Mouse (Mus musculus): ENCODE results near the gene Gm42878. TPM values are rescaled to one million over a fixed set of nuclear protein-coding genes. Genes with fewer than 3 reads are reported as not detected.

Gm42878 gene
- polyA plus RNA-seq, 1 experiment: 0.13 TPM

- no peak for TF ChIP-seq CTCF (conservative IDR thresholded peaks at IDR 0.05; ENCODE audit: insufficient read depth, insufficient read length, low read depth, low read length)
- no peak for TF ChIP-seq POLR2A (IDR thresholded peaks at IDR 0.05; ENCODE audit: low read depth, low read length)
- no peaks in the 10 kb centered on the region for H3K27me3 ChIP-seq (replicated peaks; ENCODE audit: control insufficient read depth, insufficient read depth, low read length)
- WGBS: 93% methylated on average over 5 of the region's 5 CpGs
These were observed 5.2 kb downstream of the Gm42878 start for GRCm38 (mm10) chr5:121540066-121540465.

GRCm38 (mm10) chr5:121537588-121537987 lies 7.7 kb downstream of the Gm42878 start:
- TF ChIP-seq CTCF (conservative IDR thresholded peaks at IDR 0.05; ENCODE audit: insufficient read depth, insufficient read length, low read depth, low read length): no peak
- DNase-seq: no peak
- Histone ChIP-seq H3K4me3 (ENCODE audit: insufficient read depth, low read depth, low read length) (no peak overlapping the region), H3K27ac (ENCODE audit: insufficient read depth, low read depth, low read length) (no peak overlapping the region), H3K4me1 (ENCODE audit: control insufficient read depth, insufficient read depth, low read length) (0 out of 2 replicates have a peak, but pooled peaks cover 5% of the 10 kb centered on the region), H3K27me3 (replicated peaks; ENCODE audit: control insufficient read depth, insufficient read depth, low read length) (no peaks in the 10 kb centered on the region), H3K36me3 (ENCODE audit: control insufficient read depth, insufficient read depth, low read length) (0 out of 2 replicates have a peak, but pooled peaks cover 2% of the 10 kb centered on the region)
- 76% methylated on average over 2 of the region's 2 CpGs for WGBS

More at GRCm38 (mm10) chr5:121540066-121540465, 5.2 kb downstream of the Gm42878 start:
- no peak overlapping the region for H3K4me3 ChIP-seq (ENCODE audit: insufficient read depth, low read depth, low read length)
- peaks cover 15% of the 10 kb centered on the region for H3K4me1 ChIP-seq (ENCODE audit: control insufficient read depth, insufficient read depth, low read length)
- no peak for DNase-seq
- no peak overlapping the region for H3K27ac ChIP-seq (ENCODE audit: insufficient read depth, low read depth, low read length)
- H3K36me3 ChIP-seq (ENCODE audit: control insufficient read depth, insufficient read depth, low read length): 0 out of 2 replicates have a peak, but pooled peaks cover 2% of the 10 kb centered on the region

DNA sequence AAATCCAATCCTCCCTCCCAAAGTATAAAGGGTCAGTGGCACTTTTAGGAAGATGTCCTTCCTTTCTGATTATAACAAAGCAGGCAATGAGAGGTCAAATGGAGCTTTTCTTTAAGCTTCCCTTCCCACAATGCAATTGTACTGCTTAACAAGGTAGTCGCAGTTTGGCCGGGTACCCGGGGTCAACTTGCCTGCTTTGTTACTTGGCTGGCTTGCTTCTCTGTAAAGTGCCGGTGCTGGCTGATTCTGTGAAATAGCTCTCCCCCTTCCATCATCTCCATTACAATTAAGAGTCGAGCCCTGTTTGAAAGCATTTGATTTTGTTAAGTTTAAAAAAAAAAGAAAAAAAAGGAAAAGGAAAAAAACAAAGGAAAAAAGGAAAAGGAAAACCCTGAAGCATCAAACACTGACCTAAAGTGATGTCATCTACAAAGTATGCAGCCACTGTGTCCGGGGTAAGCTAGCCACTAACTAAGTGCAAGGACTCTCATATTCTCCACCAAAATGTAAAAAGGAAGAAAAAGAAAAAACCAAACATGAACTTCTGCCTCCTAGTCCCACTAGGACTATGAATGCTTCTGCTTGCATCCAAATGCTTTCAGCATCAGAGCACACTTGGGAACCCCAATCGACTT lies 8.2 kb downstream of the Gm42878 start:
- DNase-seq: no peak
- H3K27me3 ChIP-seq (replicated peaks; ENCODE audit: control insufficient read depth, insufficient read depth, low read length): no peaks in the 10 kb centered on the region
- no peak for TF ChIP-seq CTCF (conservative IDR thresholded peaks at IDR 0.05; ENCODE audit: insufficient read depth, insufficient read length, low read depth, low read length)
- no peak for TF ChIP-seq POLR2A (IDR thresholded peaks at IDR 0.05; ENCODE audit: low read depth, low read length)
- WGBS: 59% methylated on average over 7 of the region's 7 CpGs
- H3K27ac ChIP-seq (ENCODE audit: insufficient read depth, low read depth, low read length): no peak overlapping the region
- 0 out of 2 replicates have a peak, but pooled peaks cover 3% of the 10 kb centered on the region for H3K4me1 ChIP-seq (ENCODE audit: control insufficient read depth, insufficient read depth, low read length)
- 0 out of 2 replicates have a peak, but pooled peaks cover 2% of the 10 kb centered on the region for H3K36me3 ChIP-seq (ENCODE audit: control insufficient read depth, insufficient read depth, low read length)
- H3K4me3 ChIP-seq (ENCODE audit: insufficient read depth, low read depth, low read length): no peak overlapping the region

- H3K36me3 ChIP-seq (ENCODE audit: control insufficient read depth, insufficient read depth, low read length): 0 out of 2 replicates have a peak, but pooled peaks cover 2% of the 10 kb centered on the region
- 0 out of 2 replicates have a peak, but pooled peaks cover 3% of the 10 kb centered on the region for H3K4me1 ChIP-seq (ENCODE audit: control insufficient read depth, insufficient read depth, low read length)
- 86% methylated on average over 3 of the region's 3 CpGs for WGBS
- no peaks in the 10 kb centered on the region for H3K27me3 ChIP-seq (replicated peaks; ENCODE audit: control insufficient read depth, insufficient read depth, low read length)
- no peak overlapping the region for H3K4me3 ChIP-seq (ENCODE audit: insufficient read depth, low read depth, low read length)
- no peak for DNase-seq
- no peak for TF ChIP-seq POLR2A (IDR thresholded peaks at IDR 0.05; ENCODE audit: low read depth, low read length)
- no peak for TF ChIP-seq CTCF (conservative IDR thresholded peaks at IDR 0.05; ENCODE audit: insufficient read depth, insufficient read length, low read depth, low read length)
- no peak overlapping the region for H3K27ac ChIP-seq (ENCODE audit: insufficient read depth, low read depth, low read length)
These were observed 10.2 kb downstream of the Gm42878 start for GRCm38 (mm10) chr5:121535116-121535515.

DNA sequence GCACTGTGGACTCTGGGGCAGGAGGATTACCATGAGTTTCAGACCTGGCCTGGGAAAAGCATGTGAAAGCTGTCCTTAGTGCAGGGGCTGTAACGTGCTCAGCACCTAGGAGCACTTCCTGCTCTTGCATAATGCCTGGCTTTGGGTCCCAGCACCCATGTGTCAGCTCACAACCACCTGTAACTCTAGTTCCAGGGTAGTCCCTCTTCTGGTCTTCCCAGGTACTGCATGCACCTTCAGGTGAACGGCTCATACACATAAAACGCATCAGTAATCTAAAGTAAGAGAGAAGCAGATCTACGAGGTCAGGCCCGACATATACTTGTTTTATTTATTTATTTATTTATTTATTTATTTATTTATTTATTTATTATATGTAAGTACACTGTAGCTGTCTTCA lies 10.8 kb downstream of the Gm42878 start:
- peak; percentile 27 for DNase-seq
- no peak overlapping the region for H3K27ac ChIP-seq (ENCODE audit: insufficient read depth, low read depth, low read length)
- 0 out of 2 replicates have a peak, but pooled peaks cover 2% of the 10 kb centered on the region for H3K36me3 ChIP-seq (ENCODE audit: control insufficient read depth, insufficient read depth, low read length)
- no peak for TF ChIP-seq POLR2A (IDR thresholded peaks at IDR 0.05; ENCODE audit: low read depth, low read length)
- peak; percentile 42 for TF ChIP-seq CTCF (conservative IDR thresholded peaks at IDR 0.05; ENCODE audit: insufficient read depth, insufficient read length, low read depth, low read length)
- H3K4me3 ChIP-seq (ENCODE audit: insufficient read depth, low read depth, low read length): no peak overlapping the region
- 94% methylated on average over 5 of the region's 5 CpGs for WGBS
- 0 out of 2 replicates have a peak, but pooled peaks cover 3% of the 10 kb centered on the region for H3K4me1 ChIP-seq (ENCODE audit: control insufficient read depth, insufficient read depth, low read length)
- H3K27me3 ChIP-seq (replicated peaks; ENCODE audit: control insufficient read depth, insufficient read depth, low read length): no peaks in the 10 kb centered on the region

DNA sequence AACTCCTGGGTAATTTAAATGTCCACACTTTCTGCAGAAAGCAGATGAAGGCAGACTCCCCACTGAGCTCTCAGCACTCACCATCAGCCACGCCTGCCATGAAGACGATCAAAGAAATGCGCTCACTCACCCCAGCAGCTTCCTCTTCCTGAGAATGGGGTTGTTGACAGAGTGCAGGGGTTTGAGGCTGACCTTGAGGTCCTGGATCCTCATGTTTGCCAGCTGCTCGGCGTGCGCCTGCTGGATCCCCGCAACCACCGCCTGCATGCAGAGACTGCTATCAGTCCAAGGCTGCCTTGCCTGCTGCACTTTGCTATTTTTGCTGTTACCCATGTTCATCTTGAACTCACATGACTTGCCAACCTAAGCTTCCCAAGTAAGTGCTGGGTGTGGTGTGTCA lies 18.3 kb downstream of the Gm42878 start:
- 87% methylated on average over 8 of the region's 8 CpGs for WGBS
- DNase-seq: no peak

GRCm38 (mm10) chr5:121526526-121526925 lies 18.8 kb downstream of the Gm42878 start:
- 86% methylated on average over 7 of the region's 7 CpGs for WGBS
- Histone ChIP-seq H3K4me1 (ENCODE audit: control insufficient read depth, insufficient read depth, low read length) (no peaks in the 10 kb centered on the region), H3K27ac (ENCODE audit: insufficient read depth, low read depth, low read length) (no peak overlapping the region), H3K4me3 (ENCODE audit: insufficient read depth, low read depth, low read length) (no peak overlapping the region), H3K27me3 (replicated peaks; ENCODE audit: control insufficient read depth, insufficient read depth, low read length) (no peaks in the 10 kb centered on the region), H3K36me3 (ENCODE audit: control insufficient read depth, insufficient read depth, low read length) (peaks cover 8% of the 10 kb centered on the region)
- DNase-seq: no peak
- no peak for TF ChIP-seq POLR2A (IDR thresholded peaks at IDR 0.05; ENCODE audit: low read depth, low read length)
- TF ChIP-seq CTCF (conservative IDR thresholded peaks at IDR 0.05; ENCODE audit: insufficient read depth, insufficient read length, low read depth, low read length): no peak

More for the DNA sequence above, 18.3 kb downstream of the Gm42878 start:
- Histone ChIP-seq H3K27ac (ENCODE audit: insufficient read depth, low read depth, low read length) (no peak overlapping the region), H3K4me3 (ENCODE audit: insufficient read depth, low read depth, low read length) (no peak overlapping the region), H3K4me1 (ENCODE audit: control insufficient read depth, insufficient read depth, low read length) (no peaks in the 10 kb centered on the region), H3K36me3 (ENCODE audit: control insufficient read depth, insufficient read depth, low read length) (peaks cover 8% of the 10 kb centered on the region), H3K27me3 (replicated peaks; ENCODE audit: control insufficient read depth, insufficient read depth, low read length) (no peaks in the 10 kb centered on the region)
- no peak for TF ChIP-seq CTCF (conservative IDR thresholded peaks at IDR 0.05; ENCODE audit: insufficient read depth, insufficient read length, low read depth, low read length)
- TF ChIP-seq POLR2A (IDR thresholded peaks at IDR 0.05; ENCODE audit: low read depth, low read length): no peak
